Mouse (Mus musculus): Measurements from ENCODE around the gene 2810408A11Rik.

Gene 2810408A11Rik

DNA sequence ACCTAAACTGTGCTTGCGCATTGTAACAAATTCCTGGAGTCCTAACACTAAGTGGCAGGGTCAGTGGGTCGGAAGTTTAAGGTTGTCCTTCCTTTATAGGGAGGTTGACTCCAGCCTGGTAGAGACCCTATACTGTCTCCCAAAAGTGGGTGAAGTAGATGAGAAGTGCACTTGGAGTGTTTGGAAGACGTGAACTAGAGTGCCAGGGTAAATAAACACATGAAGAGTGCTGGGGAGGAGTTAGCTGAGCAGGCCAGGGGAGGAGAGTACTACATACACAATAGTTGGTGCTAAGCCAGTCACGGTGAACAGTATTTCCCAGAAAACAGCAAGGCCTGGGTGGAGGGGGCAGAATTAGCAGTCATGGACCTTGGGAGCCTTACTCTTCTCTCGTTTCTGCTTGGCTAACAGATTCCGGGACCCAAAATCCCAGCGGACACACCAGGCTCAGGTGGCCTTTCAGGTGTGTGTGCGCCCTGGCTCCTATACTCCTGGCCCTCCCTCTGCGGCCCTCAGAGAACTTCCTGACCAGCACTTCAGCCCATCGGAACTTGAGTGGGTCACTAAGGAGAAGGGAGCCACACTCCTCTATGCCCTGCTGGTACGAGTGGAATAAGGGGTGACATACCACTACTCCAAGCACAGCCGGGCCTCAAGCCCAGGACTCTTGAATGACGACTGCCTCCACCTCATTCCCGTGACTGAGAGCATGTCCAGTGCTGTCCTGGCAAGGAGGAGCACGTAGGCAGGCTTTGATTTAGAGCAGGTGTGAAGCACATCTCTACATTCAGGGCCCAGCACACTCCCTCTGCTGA lies 12.1 kb upstream of the 2810408A11Rik start:
- no peak for DNase-seq (ENCODE audit: low spot score in 2 of 2)

DNA sequence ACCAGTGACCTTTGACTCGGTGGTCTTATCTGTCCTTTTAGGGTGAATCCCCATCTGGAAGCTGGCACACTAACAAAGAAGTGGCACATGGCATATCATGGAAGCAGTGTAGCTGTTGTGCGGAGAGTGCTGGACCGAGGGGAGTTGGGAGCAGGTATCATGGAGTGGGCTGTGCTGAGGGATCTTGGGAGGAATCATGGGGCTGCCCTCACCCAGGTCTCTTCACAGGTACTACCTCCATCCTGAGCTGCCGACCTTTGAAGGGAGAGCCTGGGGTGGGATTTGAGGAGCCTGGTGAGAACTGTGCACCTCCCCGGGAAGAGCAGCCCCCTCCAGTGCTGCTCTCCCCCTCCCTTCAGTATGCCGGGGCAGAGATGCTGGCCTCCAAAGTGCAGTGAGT lies 10.9 kb upstream of the 2810408A11Rik start:
- DNase-seq (ENCODE audit: low spot score in 2 of 2), result no peak

GRCm38 (mm10) chr11:69910781-69911560 lies 10.2 kb upstream of the 2810408A11Rik start:
- no peak for DNase-seq (ENCODE audit: low spot score in 2 of 2)

- no peak for DNase-seq (ENCODE audit: low spot score in 2 of 2)
Measured at GRCm38 (mm10) chr11:69910177-69910576, 9.4 kb upstream of the 2810408A11Rik start.

DNA sequence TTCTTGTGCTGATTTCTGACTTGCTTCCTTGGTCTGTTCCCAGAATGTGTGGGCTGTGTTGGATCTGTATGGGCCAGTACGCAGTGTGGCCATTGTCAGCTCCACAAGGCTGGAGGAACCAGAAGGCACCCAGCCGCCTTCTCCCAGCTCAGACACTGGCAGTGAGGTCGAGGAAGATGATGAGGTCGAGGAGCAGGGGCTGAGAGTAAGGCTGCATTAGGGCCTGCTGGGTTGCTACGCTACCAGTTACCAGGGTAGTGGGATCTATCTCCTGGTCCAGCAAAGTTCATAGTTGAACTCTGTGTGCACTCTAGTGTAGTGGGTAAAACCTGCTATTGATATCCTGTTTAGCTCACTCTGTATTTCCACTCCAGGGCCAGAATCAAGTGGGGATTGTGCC lies 8.4 kb upstream of the 2810408A11Rik start:
- no peak for DNase-seq (ENCODE audit: low spot score in 2 of 2)

DNA sequence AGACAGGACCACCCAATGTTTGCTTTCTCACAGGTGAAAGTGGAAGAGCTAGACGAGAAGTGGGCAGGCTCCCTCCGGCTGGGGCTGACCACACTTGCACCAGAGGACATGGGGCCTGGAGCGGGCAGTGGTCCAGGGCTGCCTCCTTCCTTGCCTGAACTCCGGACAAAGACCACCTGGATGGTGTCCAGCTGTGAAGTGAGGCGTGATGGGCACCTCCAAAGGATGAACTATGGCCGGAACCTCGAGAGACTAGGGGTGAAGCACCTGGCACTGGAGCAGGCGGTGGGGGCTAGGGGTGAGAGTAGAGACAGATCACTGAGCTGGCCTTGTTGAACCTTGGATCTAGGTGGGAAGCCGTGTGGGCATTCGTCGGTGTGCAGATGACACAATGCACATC lies 7.9 kb upstream of the 2810408A11Rik start:
- no peak for DNase-seq (ENCODE audit: low spot score in 2 of 2)

DNA sequence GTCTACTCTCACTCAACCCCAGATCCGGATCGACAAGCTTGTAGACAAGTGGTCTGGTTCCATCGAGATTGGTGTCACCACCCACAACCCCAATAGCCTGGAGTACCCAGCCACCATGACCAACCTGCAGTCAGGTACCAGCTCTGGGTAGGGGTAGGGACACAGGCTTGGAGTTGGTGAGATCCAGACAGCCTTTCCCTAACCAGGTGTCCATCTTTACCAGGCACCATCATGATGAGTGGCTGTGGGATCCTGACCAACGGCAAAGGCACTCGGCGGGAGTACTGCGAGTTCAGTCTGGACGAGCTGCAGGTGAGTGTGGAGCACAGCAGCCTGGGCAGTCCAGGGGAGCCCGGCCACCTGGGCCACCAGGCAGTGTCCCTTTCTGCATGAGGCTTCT lies 3.5 kb upstream of the 2810408A11Rik start:
- DNase-seq (ENCODE audit: low spot score in 2 of 2), result no peak

GRCm38 (mm10) chr11:69902972-69903371 lies 2.2 kb upstream of the 2810408A11Rik start:
- no peak for DNase-seq (ENCODE audit: low spot score in 2 of 2)

DNA sequence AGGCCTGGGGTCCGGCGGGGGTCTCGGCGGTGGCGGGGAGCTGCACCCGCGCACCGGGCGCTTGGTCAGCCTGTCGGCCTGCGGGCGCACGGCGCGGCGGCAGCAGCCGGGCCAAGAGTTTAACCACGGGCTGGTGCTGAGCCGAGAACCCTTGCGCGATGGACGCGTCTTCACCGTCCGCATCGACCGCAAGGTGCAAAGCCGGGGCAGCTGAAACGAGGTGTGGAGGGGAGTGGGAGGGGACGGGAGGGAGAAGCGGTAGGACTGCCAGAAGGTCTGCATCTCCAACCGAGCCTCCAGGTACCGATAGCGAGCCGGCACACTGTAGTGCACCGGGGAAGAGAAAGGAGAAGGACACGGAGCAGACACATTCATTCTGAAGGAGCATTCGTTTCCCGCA lies 1.2 kb upstream of the 2810408A11Rik start:
- no peak for DNase-seq (ENCODE audit: low spot score in 2 of 2)

DNA sequence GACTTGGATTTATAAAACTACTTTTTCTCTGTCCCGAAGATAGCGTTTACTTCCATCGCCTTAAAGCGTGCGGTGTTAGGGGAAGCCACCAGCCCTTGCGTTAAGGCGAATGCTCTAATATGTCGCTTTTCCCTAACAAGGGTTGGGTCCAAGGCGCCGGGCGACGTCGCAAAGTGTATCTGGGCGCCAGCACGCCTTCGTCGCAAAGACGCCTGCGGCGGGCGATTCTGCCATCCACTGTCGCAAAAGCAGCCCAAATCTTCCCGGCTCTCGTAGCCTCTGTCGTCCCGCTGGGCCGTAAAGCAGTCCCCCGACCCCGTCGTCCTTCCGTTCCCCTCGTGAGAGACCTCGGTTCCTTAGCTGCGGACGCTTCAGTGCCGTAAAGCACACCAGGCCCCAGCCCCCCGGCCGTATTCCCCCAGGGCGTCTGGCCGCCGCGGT lies 639 bp upstream of the 2810408A11Rik start:
- peak; percentile 94 for DNase-seq (ENCODE audit: low spot score in 2 of 2)

GRCm38 (mm10) chr11:69899870-69900269 lies 917 bp downstream of the 2810408A11Rik start:
- no peak for DNase-seq (ENCODE audit: low spot score in 2 of 2)

GRCm38 (mm10) chr11:69895291-69895690 lies 5.5 kb downstream of the 2810408A11Rik start, which contains the start of gene Acap1:
Acap1 (minus strand) TSS chr11:69895539.
- DNase-seq (ENCODE audit: low spot score in 2 of 2), result no peak

DNA sequence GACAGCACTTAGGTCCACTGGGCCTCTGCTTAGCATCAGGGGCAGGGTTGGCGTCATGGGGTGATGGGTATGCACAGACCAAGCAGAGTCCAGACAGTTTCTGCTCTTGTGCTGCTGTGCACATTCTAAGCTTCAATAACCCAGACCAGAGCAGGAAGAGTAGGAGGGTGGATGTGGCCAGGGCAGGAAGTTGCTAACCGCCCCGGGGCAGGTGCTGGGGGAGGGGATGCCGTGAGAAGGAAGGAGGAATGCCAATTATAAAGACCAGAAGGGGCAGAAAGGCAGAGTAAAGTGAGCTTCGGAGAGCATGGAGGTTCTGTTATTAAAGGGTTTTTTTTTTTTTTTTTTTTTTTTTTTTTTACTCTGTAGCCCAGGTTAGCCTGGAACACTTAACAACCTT lies 6.1 kb downstream of the 2810408A11Rik start:
- no peak for DNase-seq (ENCODE audit: low spot score in 2 of 2)

DNA sequence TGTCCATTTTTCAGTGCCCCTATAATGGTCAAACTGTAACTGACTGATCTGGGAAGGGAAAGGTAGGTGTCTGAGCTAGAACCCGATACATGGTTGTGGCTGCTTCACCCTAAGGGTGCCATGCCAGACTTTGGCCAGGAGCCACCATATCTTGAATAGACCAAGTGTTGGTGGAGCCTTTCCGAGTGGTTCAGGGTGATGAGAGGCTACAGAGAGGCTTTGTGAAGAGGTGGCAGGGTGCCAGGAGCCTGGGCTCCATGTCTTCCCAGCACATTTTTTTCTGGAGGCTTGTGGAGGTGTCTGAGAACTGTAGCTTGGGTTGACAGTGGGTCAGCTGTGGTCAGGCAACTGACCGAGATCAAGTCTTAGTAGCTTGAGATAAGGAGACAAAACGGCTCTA lies 9.3 kb downstream of the 2810408A11Rik start:
- no peak for DNase-seq (ENCODE audit: low spot score in 2 of 2)

DNA sequence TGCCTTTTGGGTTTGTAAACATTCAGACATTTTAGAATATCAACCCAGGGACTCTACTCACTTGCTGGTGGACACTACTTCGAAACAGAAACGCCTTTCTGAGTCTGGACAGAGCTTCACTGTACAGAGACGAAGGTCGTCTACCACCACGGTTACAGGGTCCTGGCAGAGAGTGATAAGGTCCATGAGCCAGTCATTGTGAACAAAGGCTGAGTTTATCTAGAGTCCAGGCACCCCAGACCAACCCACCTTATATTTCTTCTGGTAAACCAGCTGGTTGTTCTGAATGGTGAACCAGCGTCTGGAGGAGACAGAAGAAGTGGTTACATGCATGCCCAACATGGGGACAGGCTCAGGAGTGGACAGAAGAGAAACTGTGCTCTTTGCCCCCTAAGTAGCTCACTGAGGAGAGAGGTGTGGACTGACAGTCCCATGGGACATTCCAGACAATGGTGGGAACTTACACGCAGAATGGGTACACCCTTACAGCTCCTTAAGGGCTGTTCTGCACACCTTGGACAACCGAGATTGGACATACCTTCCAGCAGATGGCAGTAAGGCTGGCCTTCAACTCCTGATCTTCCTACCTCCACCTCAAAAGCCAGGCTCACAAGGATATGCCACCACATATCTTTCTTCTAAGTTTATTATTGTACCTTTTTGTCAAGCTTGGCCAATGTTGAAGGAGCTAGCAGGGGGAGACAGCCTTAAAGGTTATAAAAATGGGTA lies 13.7 kb downstream of the 2810408A11Rik start:
- no peak for DNase-seq (ENCODE audit: low spot score in 2 of 2)

DNA sequence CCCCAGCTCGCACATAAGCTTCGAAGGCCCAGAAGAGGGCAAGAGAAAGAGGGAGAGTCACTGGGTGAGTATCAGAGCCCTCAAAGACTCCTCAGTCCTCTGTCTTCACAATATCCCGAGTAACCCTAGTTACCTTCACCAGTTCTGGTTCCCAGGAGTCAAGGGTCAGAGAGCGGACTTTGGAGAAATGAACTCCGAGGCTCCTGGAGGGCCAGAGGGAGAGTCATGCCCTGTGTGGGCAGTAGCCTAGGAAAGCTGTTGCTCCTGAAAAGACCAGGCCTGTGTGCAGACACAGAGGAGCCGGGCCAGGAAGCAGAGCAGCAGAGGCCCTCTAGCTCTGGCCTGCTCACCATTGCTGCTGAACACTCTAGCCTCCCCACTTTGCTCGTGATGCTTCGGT lies 16.1 kb downstream of the 2810408A11Rik start:
- DNase-seq (ENCODE audit: low spot score in 2 of 2), result no peak

GRCm38 (mm10) chr11:69884240-69884639 lies 16.5 kb downstream of the 2810408A11Rik start:
- no peak for DNase-seq (ENCODE audit: low spot score in 2 of 2)

DNA sequence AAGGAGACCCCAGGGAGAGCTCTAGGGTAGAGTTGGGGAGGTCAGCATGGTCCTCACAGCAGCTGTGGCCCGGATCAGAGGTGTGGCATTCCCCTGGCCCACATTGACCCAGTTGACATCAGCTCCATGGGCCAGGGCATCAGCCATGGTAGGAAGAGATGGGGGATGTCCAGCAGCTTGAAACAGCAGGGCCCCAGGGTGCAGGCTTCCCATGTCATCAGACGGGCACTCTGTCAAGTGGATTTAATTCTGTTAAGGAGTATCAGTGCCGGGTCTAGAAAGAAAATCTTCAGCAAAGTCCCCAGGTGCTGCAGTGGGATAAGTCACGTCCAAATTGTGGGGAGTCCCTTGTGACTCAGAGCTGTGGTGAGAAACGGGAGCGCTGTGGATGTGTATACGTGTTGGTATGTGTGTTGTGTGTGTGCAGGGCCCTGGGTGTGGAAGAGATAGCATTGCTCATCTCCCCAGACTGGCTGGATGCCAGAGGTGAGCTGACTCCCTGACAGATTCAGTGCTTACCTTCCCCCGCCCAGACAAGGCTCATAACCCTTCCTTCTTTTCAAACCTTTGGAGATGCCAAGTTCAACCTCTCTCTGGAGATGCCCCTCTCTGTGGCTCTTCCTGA lies 17.1 kb downstream of the 2810408A11Rik start:
- no peak for DNase-seq (ENCODE audit: low spot score in 2 of 2)

DNA sequence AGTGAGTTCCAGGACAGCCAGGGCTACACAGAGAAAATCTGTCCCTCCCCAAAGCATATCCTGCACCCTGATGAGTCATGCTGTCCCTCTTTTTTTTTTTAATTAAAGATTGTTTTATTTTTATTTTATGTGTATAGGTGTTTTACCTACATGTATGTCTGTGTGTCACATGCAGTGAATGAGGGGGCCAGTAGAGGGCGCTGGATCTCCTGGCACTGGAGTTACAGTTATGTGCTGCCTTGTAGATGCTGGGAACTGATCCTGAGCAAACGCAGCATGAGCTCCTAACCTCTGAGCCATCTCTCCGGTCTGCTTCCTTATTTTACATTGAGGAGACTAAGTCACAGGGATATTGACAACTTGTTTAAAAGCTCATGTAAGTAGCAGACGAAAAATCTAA lies 17.7 kb downstream of the 2810408A11Rik start:
- no peak for DNase-seq (ENCODE audit: low spot score in 2 of 2)

GRCm38 (mm10) chr11:69881787-69882670 lies 18.8 kb downstream of the 2810408A11Rik start:
- DNase-seq (ENCODE audit: low spot score in 2 of 2), result no peak

All from frontal cortex, postnatal 25 days (tissue).